Mouse (Mus musculus): ENCODE data around the gene Ap3b2.

- no peak for TF ChIP-seq CTCF (IDR thresholded peaks at IDR 0.05; ENCODE audit: borderline replicate concordance, insufficient read depth, low read length)
- no peak for TF ChIP-seq POLR2A (IDR thresholded peaks at IDR 0.05; ENCODE audit: low read depth, low read length)
Measured at GRCm38 (mm10) chr7:81464116-81464515, 29.6 kb downstream of the Ap3b2 start.

Data from embryonic fibroblast, embryonic 13.5 days (primary cell).